Mouse (Mus musculus): ENCODE measurements at regions not wholly inside any gene's neighbourhood (a gene's known extent, or its start where the extent isn't known, plus 50 kb on each side); places are given as distances from the start of the nearest gene placed in this dataset.

GRCm38 (mm10) chr17:62109052-62109451, 772.1 kb downstream of the Efna5 start:
- DNase-seq: no peak
- H3K27me3 ChIP-seq (ENCODE audit: control insufficient read depth, insufficient read depth, low read length): no peaks in the 10 kb centered on the region
- no peak overlapping the region for H3K4me3 ChIP-seq (ENCODE audit: control insufficient read depth, insufficient read depth, low read length)
- TF ChIP-seq CTCF (IDR thresholded peaks at IDR 0.05; ENCODE audit: borderline replicate concordance, control insufficient read depth, extremely low read depth, insufficient read depth, low read length, poor library complexity) (no peak), POLR2A (IDR thresholded peaks at IDR 0.05; ENCODE audit: control insufficient read depth, extremely low read depth, insufficient read depth, low read length, poor library complexity) (no peak)
- no peaks in the 10 kb centered on the region for H3K4me1 ChIP-seq (replicated peaks; ENCODE audit: control insufficient read depth, insufficient read depth, low read length)
- H3K27ac ChIP-seq (ENCODE audit: control insufficient read depth, insufficient read depth, low read length): no peak overlapping the region
- no peaks in the 10 kb centered on the region for H3K36me3 ChIP-seq (ENCODE audit: control insufficient read depth, insufficient read depth, low read length)

- no peak overlapping the region for H3K4me3 ChIP-seq (ENCODE audit: control insufficient read depth, insufficient read depth, low read length)
- H3K27me3 ChIP-seq (ENCODE audit: control insufficient read depth, insufficient read depth, low read length): no peaks in the 10 kb centered on the region
- TF ChIP-seq CTCF (IDR thresholded peaks at IDR 0.05; ENCODE audit: borderline replicate concordance, control insufficient read depth, extremely low read depth, insufficient read depth, low read length, poor library complexity) (no peak), POLR2A (IDR thresholded peaks at IDR 0.05; ENCODE audit: control insufficient read depth, extremely low read depth, insufficient read depth, low read length, poor library complexity) (no peak)
- WGBS: 87% methylated on average over 4 of the region's 4 CpGs
- H3K27ac ChIP-seq (ENCODE audit: control insufficient read depth, insufficient read depth, low read length): no peak overlapping the region
- no peak for DNase-seq
- H3K36me3 ChIP-seq (ENCODE audit: control insufficient read depth, insufficient read depth, low read length): no peaks in the 10 kb centered on the region
- H3K4me1 ChIP-seq (replicated peaks; ENCODE audit: control insufficient read depth, insufficient read depth, low read length): no peaks in the 10 kb centered on the region
These were observed 797.8 kb downstream of the Efna5 start for GRCm38 (mm10) chr17:62083281-62083680.

- Histone ChIP-seq H3K27me3 (ENCODE audit: control insufficient read depth, insufficient read depth, low read length) (no peaks in the 10 kb centered on the region), H3K27ac (ENCODE audit: control insufficient read depth, insufficient read depth, low read length) (no peak overlapping the region), H3K4me3 (ENCODE audit: control insufficient read depth, insufficient read depth, low read length) (no peak overlapping the region), H3K36me3 (ENCODE audit: control insufficient read depth, insufficient read depth, low read length) (no peaks in the 10 kb centered on the region), H3K4me1 (replicated peaks; ENCODE audit: control insufficient read depth, insufficient read depth, low read length) (no peaks in the 10 kb centered on the region)
- TF ChIP-seq POLR2A (IDR thresholded peaks at IDR 0.05; ENCODE audit: control insufficient read depth, extremely low read depth, insufficient read depth, low read length, poor library complexity) (no peak), CTCF (IDR thresholded peaks at IDR 0.05; ENCODE audit: borderline replicate concordance, control insufficient read depth, extremely low read depth, insufficient read depth, low read length, poor library complexity) (no peak)
- DNase-seq: no peak
- WGBS: 92% methylated on average over 7 of the region's 7 CpGs
These were observed 803.5 kb downstream of the Efna5 start for GRCm38 (mm10) chr17:62077604-62078003.

- no peak overlapping the region for H3K4me3 ChIP-seq (ENCODE audit: control insufficient read depth, insufficient read depth, low read length)
- no peak for TF ChIP-seq CTCF (IDR thresholded peaks at IDR 0.05; ENCODE audit: borderline replicate concordance, control insufficient read depth, extremely low read depth, insufficient read depth, low read length, poor library complexity)
- no peak for TF ChIP-seq POLR2A (IDR thresholded peaks at IDR 0.05; ENCODE audit: control insufficient read depth, extremely low read depth, insufficient read depth, low read length, poor library complexity)
- no peaks in the 10 kb centered on the region for H3K4me1 ChIP-seq (replicated peaks; ENCODE audit: control insufficient read depth, insufficient read depth, low read length)
- H3K27me3 ChIP-seq (ENCODE audit: control insufficient read depth, insufficient read depth, low read length): no peaks in the 10 kb centered on the region
- 87% methylated on average over 1 of the region's 1 CpGs for WGBS
- no peak for DNase-seq
- H3K36me3 ChIP-seq (ENCODE audit: control insufficient read depth, insufficient read depth, low read length): no peaks in the 10 kb centered on the region
- H3K27ac ChIP-seq (ENCODE audit: control insufficient read depth, insufficient read depth, low read length): no peak overlapping the region
These were observed 816.2 kb downstream of the Efna5 start for GRCm38 (mm10) chr17:62064939-62065338.

- no peaks in the 10 kb centered on the region for H3K4me1 ChIP-seq (replicated peaks; ENCODE audit: control insufficient read depth, insufficient read depth, low read length)
- DNase-seq: no peak
- no peak overlapping the region for H3K27ac ChIP-seq (ENCODE audit: control insufficient read depth, insufficient read depth, low read length)
- 89% methylated on average over 3 of the region's 3 CpGs for WGBS
- no peaks in the 10 kb centered on the region for H3K27me3 ChIP-seq (ENCODE audit: control insufficient read depth, insufficient read depth, low read length)
- TF ChIP-seq POLR2A (IDR thresholded peaks at IDR 0.05; ENCODE audit: control insufficient read depth, extremely low read depth, insufficient read depth, low read length, poor library complexity): no peak
- no peak for TF ChIP-seq CTCF (IDR thresholded peaks at IDR 0.05; ENCODE audit: borderline replicate concordance, control insufficient read depth, extremely low read depth, insufficient read depth, low read length, poor library complexity)
- H3K36me3 ChIP-seq (ENCODE audit: control insufficient read depth, insufficient read depth, low read length): no peaks in the 10 kb centered on the region
- no peak overlapping the region for H3K4me3 ChIP-seq (ENCODE audit: control insufficient read depth, insufficient read depth, low read length)
These were observed 823.1 kb downstream of the Efna5 start for GRCm38 (mm10) chr17:62058016-62058415.

GRCm38 (mm10) chr17:62054801-62055200, 826.3 kb downstream of the Efna5 start:
- 86% methylated on average over 6 of the region's 6 CpGs for WGBS
- Histone ChIP-seq H3K4me3 (ENCODE audit: control insufficient read depth, insufficient read depth, low read length) (no peak overlapping the region), H3K27ac (ENCODE audit: control insufficient read depth, insufficient read depth, low read length) (no peak overlapping the region), H3K4me1 (replicated peaks; ENCODE audit: control insufficient read depth, insufficient read depth, low read length) (no peaks in the 10 kb centered on the region), H3K36me3 (ENCODE audit: control insufficient read depth, insufficient read depth, low read length) (no peaks in the 10 kb centered on the region), H3K27me3 (ENCODE audit: control insufficient read depth, insufficient read depth, low read length) (no peaks in the 10 kb centered on the region)
- TF ChIP-seq POLR2A (IDR thresholded peaks at IDR 0.05; ENCODE audit: control insufficient read depth, extremely low read depth, insufficient read depth, low read length, poor library complexity): no peak
- TF ChIP-seq CTCF (IDR thresholded peaks at IDR 0.05; ENCODE audit: borderline replicate concordance, control insufficient read depth, extremely low read depth, insufficient read depth, low read length, poor library complexity): no peak
- DNase-seq: no peak

GRCm38 (mm10) chr17:62048989-62049388, 832.1 kb downstream of the Efna5 start:
- H3K27ac ChIP-seq (ENCODE audit: control insufficient read depth, insufficient read depth, low read length): no peak overlapping the region
- 88% methylated on average over 3 of the region's 3 CpGs for WGBS
- no peak for DNase-seq
- no peaks in the 10 kb centered on the region for H3K36me3 ChIP-seq (ENCODE audit: control insufficient read depth, insufficient read depth, low read length)
- H3K4me3 ChIP-seq (ENCODE audit: control insufficient read depth, insufficient read depth, low read length): no peak overlapping the region
- H3K27me3 ChIP-seq (ENCODE audit: control insufficient read depth, insufficient read depth, low read length): no peaks in the 10 kb centered on the region
- no peaks in the 10 kb centered on the region for H3K4me1 ChIP-seq (replicated peaks; ENCODE audit: control insufficient read depth, insufficient read depth, low read length)
- TF ChIP-seq CTCF (IDR thresholded peaks at IDR 0.05; ENCODE audit: borderline replicate concordance, control insufficient read depth, extremely low read depth, insufficient read depth, low read length, poor library complexity) (no peak), POLR2A (IDR thresholded peaks at IDR 0.05; ENCODE audit: control insufficient read depth, extremely low read depth, insufficient read depth, low read length, poor library complexity) (no peak)
